In genomic region chr17:48798196-48798595, GRCm38 (mm10) we compare ENCODE assay signal across 17 mouse cellular contexts.
"Had no signal": no experiment of that assay in that cellular context is flagged by ENCODE, and none has a peak within 500 bp of the region (broad histone marks: within the 10 kb centered on the region; RNA-seq: fewer than 3 reads in every experiment).

No protein-coding gene starts in this region.

- H3K27me3 ChIP-seq: neural tube, embryonic 13.5 days; neural tube, embryonic 15.5 days had no signal

- H3K4me3 ChIP-seq: midbrain, embryonic 10.5 days; myocyte; neural tube, embryonic 13.5 days; neural tube, embryonic 15.5 days had no signal

- H3K4me1 ChIP-seq: midbrain, embryonic 10.5 days had no signal

- H3K9me3 ChIP-seq: midbrain, embryonic 10.5 days; neural tube, embryonic 13.5 days; neural tube, embryonic 15.5 days had no signal

- ATAC-seq: midbrain, embryonic 16.5 days had no signal

- H3K36me3 ChIP-seq: midbrain, embryonic 10.5 days; neural tube, embryonic 13.5 days; neural tube, embryonic 15.5 days had no signal

- DNase-seq: lung, adult 18-20 months; lung, embryonic 14.5 days; lung, postnatal 10 days; midbrain, embryonic 14.5 days; retina, postnatal 1 day; right cerebral cortex, adult 18-20 months; right cerebral cortex, postnatal 25 days; right cerebral cortex, postnatal 4 days; spleen, adult 18-20 months; thymus, adult 18-20 months; thymus, postnatal 14 days; thymus, postnatal 36 days had no signal
